Mouse (Mus musculus): ENCODE results near the gene Nr1i2. TPM values are rescaled to one million over a fixed set of nuclear protein-coding genes. Genes with fewer than 3 reads are reported as not detected.
"Not testable (repeated sequence)": the region's sequence is repeated elsewhere in the genome, so short reads cannot be mapped to it uniquely, and the experiment has no call there.

The Nr1i2 gene
- total RNA-seq, 2 experiments from 2014 or later = not detected

GRCm38 (mm10) chr16:38287357-38287756 is 7.3 kb downstream of the Nr1i2 start:
- no peak for DNase-seq

GRCm38 (mm10) chr16:38286541-38286940 is 8.1 kb downstream of the Nr1i2 start:
- DNase-seq = no peak

DNA sequence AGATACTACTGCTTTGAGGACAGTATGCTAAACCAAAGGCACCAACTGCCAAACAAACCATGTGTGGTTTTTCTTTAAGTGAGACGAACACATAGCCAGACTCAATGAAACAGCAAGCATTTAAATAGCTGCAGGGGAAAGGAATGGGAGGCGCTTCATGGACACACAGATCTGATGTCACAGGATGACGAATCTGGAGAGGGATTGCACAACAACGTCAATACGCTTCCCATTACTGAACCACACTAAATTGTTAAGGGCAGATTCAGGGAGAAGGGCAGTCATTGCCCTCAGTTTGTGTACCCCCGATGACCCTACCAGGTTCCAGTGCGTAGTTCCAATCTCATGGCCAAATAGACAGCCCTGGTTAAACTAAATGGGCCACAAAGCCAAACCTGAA is 8.8 kb downstream of the Nr1i2 start:
- no peak for DNase-seq

GRCm38 (mm10) chr16:38283300-38283699 is 11.3 kb downstream of the Nr1i2 start:
- DNase-seq = no peak

GRCm38 (mm10) chr16:38282559-38283160 is 12.0 kb downstream of the Nr1i2 start:
- DNase-seq = no peak

GRCm38 (mm10) chr16:38280951-38281350 is 13.7 kb downstream of the Nr1i2 start:
- DNase-seq = no peak

- DNase-seq = no peak
These were observed 14.8 kb downstream of the Nr1i2 start for GRCm38 (mm10) chr16:38279794-38280193.

DNA sequence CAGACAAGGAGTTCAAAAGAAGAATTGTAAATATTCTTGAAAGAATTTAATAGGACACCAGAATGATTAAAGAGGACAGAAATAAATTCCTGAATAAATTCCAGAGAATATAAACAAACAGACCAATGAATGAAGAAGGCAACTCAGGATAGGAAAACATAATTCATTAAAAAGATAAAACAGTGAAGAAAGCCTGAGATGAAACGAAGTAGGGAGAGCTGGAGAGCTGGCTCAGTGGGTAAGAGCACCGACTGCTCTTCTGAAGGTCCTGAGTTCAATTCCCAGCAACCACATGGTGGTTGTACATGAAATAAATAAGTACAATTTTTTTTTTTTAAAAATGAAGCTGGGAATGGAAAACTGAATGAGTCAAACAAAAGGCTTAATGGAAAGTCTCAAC is 19.9 kb downstream of the Nr1i2 start:
- no peak for DNase-seq

DNA sequence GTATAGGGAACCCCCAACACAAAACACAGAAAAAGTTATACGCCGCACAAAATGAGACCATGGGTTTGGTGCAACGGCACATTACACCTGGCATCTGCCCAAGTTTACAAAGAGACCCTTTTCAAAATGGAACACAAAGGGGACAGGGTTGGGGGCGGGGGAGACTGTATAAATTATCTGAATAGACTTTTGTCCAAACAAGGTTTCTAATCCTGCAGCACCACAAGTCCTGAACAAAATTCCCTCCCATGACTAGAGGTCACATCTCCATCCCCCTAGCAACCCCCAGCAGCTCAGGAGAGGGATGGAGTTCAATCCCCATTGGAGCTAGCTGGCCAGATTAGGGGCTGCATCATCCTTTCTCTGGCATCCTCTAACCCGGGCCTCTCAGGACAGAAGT is 22.1 kb downstream of the Nr1i2 start:
- DNase-seq = no peak

DNA sequence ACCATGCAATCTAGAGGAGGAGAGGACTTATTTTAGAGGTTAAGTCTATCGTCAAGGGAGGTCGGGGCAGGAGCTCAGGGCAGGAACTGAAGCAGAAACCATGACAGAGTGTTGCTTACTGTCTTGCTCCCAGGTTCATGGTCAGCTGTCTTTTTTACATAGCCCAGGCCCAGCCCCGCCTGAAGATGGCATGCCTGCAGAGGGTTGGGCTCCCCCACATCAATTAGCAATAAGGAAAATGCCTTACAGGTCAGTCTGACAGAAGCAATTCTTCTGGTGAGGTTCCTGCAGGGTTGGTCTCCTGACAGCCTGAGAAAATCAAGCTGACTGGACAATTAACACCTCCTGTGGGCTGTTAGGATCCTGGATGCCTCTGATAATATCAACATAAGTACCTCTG is 23.0 kb downstream of the Nr1i2 start:
- no peak for DNase-seq

- no peak for DNase-seq
These were observed 38.7 kb downstream of the Nr1i2 start for GRCm38 (mm10) chr16:38255927-38256326.

GRCm38 (mm10) chr16:38255107-38255506 is 39.5 kb downstream of the Nr1i2 start:
- no peak for DNase-seq

GRCm38 (mm10) chr16:38254001-38254400 is 40.6 kb downstream of the Nr1i2 start:
- no peak for DNase-seq

- DNase-seq = no peak
These were observed 44.2 kb downstream of the Nr1i2 start for GRCm38 (mm10) chr16:38250467-38250866.

GRCm38 (mm10) chr16:38248331-38248961 is 46.2 kb downstream of the Nr1i2 start:
- no peak for DNase-seq

DNA sequence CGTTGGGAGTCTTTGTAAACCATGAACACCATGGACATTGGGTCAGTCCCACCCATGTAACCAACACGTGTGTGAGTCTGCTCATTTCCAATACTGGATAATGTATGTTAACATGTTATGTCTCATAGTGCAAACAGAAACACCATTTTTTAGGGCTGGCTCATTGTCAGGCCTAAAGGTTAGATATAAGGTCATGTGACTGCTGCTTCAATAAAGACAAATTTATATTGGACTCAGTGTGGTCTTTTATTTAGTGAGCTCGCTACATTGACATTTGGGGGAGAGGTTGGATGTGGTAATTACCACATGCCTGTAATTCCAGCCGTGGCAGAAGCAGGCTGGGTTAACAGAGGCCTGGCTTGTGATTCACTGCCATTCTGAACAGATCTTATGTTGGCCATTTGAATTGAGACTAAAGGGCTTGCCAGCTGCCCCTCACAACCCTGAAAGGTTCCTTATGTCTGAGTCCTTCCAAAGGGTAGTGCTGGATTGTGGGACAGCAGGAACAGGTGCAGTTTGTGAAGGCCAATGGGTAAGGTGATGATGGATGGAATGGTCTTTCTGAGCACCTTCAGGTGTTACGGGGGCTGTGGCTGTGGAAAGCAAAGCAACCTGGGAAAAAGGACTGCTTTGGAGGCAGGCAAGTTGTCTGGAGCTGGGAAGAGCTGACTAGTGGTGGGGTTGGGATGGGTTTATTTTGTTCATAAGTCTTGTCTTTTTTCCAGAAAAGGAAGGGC is 48.6 kb downstream of the Nr1i2 start:
- DNase-seq = no peak

GRCm38 (mm10) chr16:38245379-38245778 is 49.2 kb downstream of the Nr1i2 start:
- no peak for DNase-seq

DNA sequence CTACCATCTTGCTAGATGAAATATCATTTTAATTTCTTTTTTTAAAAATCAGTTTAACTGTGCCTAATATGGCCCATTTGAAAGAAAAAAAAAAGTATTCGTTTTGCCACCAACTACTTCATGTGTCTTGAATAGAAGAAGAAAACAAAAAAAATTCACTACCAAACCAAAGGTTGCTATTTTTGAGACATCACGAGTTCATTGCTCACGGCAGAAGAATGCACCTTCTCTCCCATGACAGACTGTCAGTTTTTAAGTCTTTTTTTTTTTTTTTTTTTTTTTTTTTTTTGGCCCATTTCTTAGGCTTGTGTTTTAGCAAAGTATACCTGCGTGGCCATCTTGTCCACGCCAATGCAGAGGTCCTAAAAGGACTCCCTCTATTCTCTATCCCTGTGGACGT is 50.5 kb downstream of the Nr1i2 start:
- no peak for DNase-seq

DNA sequence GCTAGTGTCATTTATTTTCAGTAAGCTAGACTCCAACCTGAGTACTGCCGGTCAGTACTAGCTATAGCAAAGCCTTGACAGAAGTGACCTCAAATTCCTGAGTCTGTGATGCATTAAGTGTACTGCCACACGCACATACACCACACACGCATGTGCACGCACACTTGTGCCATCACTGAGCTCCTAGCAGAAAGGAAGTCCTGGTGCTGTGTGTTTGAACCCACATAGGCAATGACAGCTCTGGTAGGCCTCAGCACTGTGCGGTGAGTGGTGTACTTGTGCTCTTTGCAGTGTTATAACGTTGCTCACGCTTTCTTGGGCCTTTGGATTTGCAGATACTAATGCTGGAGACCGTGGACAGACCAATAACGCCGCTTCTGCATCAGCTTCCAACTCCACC is 54.5 kb downstream of the Nr1i2 start:
- DNase-seq = no peak

GRCm38 (mm10) chr16:38239729-38240128 is 54.9 kb downstream of the Nr1i2 start:
- no peak for DNase-seq

- DNase-seq = no peak
These were observed 57.6 kb downstream of the Nr1i2 start for GRCm38 (mm10) chr16:38236936-38237585.

- not testable (repeated sequence) for DNase-seq
These were observed 72.1 kb downstream of the Nr1i2 start for GRCm38 (mm10) chr16:38222491-38222890.

DNA sequence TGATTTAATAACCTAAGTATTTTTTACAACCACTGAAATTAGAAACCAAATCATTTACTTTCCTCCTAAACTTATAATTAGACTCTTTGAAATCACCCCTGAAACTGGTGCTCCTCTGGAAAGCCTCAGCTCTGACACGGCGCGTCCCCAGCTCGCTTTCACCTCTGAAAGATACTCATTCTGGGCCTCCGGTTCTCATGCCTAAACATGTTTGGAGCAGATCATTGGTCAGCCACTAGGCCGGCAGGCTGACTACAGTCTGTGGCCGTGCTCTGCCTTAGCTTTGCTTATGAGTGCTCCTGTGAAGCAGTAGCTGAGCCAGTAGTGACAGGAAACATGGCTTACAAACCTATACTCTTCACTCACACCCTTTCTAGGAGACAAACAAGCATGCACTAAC is 89.4 kb downstream of the Nr1i2 start:
- DNase-seq = no peak
